In the genomic region with DNA sequence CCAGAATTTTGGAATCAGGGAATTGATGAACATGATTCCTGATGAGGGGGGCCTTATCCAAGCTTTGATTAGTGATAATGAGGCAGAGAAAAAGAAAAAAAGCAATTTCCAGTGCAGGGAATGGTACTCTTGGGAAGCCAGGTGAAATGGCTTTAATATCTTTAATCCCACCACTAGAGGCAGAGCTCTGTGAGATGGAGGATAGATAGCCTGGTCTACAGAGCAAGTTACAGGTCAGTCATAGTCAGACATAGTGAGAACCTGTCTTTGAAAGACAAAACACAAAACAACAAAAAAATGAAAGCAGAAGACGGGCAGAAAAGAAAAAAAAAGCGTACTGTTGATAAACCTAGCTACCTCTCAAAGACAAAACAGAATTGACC, we compare ENCODE assay signal across 10 mouse cellular contexts. TPM values are rescaled to one million over a fixed set of nuclear protein-coding genes. Genes with fewer than 3 reads are reported as not detected.
DNase-seq lines count a peak whose midpoint lies in the region; ATAC-seq lines count a peak whose summit lies in the region.
"Had no signal": no experiment of that assay in that cellular context is flagged by ENCODE, and none has a peak within 500 bp of the region (broad histone marks: within the 10 kb centered on the region; RNA-seq: fewer than 3 reads in every experiment).

No protein-coding gene starts in this region.

- no peaks in the 10 kb centered on the region for H3K36me3 ChIP-seq in liver, embryonic 15.5 days (replicated peaks)
- H3K36me3 ChIP-seq: embryonic facial prominence, embryonic 12.5 days had no signal

- peak overlapping the region; percentile 0; the same call in 1 of the 2 replicates for H3K9ac ChIP-seq in liver, embryonic 15.5 days
- H3K9ac ChIP-seq: embryonic facial prominence, embryonic 12.5 days had no signal

- peak overlapping the region; percentile 48 for H3K4me2 ChIP-seq in liver, embryonic 15.5 days
- H3K4me2 ChIP-seq: embryonic facial prominence, embryonic 12.5 days had no signal

- H3K9me3 ChIP-seq in liver, embryonic 15.5 days (replicated peaks) = no peaks in the 10 kb centered on the region
- H3K9me3 ChIP-seq: embryonic facial prominence, embryonic 12.5 days had no signal

- H3K4me3 ChIP-seq in liver, embryonic 15.5 days (replicated peaks) = no peak overlapping the region
- H3K4me3 ChIP-seq: embryonic facial prominence, embryonic 12.5 days had no signal

- peaks cover 16% of the 10 kb centered on the region for H3K4me1 ChIP-seq in liver, embryonic 15.5 days (replicated peaks)
- H3K4me1 ChIP-seq: embryonic facial prominence, embryonic 12.5 days had no signal

- peak; percentile 65; the same call in 1 of the 2 replicates for ATAC-seq in frontal cortex, adult (ENCODE audit: low TSS enrichment)
- peak; percentile 40; the same call in 1 of the 2 replicates for ATAC-seq in common myeloid progenitor, adult 5-6 weeks (replicated peaks; ENCODE audit: low read depth, poor library complexity, severe bottlenecking)
- 0 out of 2 replicates have a peak, but pooled peaks have one; percentile 64 for ATAC-seq in liver, embryonic 15.5 days (ENCODE audit: insufficient read depth)

- H3K27ac ChIP-seq in liver, embryonic 15.5 days (replicated peaks) = peak overlapping the region; percentile 26; the same call in 1 of the 2 replicates
- H3K27ac ChIP-seq: embryonic facial prominence, embryonic 12.5 days; macrophage had no signal

- WGBS in liver, embryonic 15.5 days (ENCODE audit: insufficient replicate concordance) = 74% methylated on average over 2 of the region's 2 CpGs

- H3K27me3 ChIP-seq in liver, embryonic 15.5 days = no peaks in the 10 kb centered on the region
- H3K27me3 ChIP-seq: embryonic facial prominence, embryonic 12.5 days had no signal

- no peak for DNase-seq in frontal cortex, postnatal 25 days (ENCODE audit: low spot score in 2 of 2)
- peak; percentile 23 for DNase-seq in CD4-positive, CD25-positive, alpha-beta regulatory T cell, adult 2 months (ENCODE audit: low read depth, low spot score)
- DNase-seq in thymus, postnatal 36 days = no peak
- no peak for DNase-seq in thymus, postnatal 25 days
- DNase-seq in urinary bladder, adult 18-20 months (ENCODE audit: low spot score in 2 of 2) = no peak

RNA-seq across cellular contexts. Expression of gene Eed, which starts 17.8 kb away (rescaled TPM):
- 119 and 225 TPM in 2 replicates for total RNA-seq in common myeloid progenitor, adult 5-6 weeks (2017)
- polyA plus RNA-seq in liver, embryonic 15.5 days (2015; fragmentation: Nextera tagmentation; extraction: Ambion mirVana) = 31.8 and 34.4 TPM in 2 replicates

RNA-seq across cellular contexts. Expression of gene Hikeshi, which starts 57.6 kb away (rescaled TPM):
- 96.7 and 113 TPM in 2 replicates for total RNA-seq in common myeloid progenitor, adult 5-6 weeks (2017)
- polyA plus RNA-seq in liver, embryonic 15.5 days (2015; fragmentation: Nextera tagmentation; extraction: Ambion mirVana) = 46.7 and 56.6 TPM in 2 replicates
